Mouse (Mus musculus): ENCODE measurements around the gene Slc2a4.
"Not testable (repeated sequence)": the region's sequence is repeated elsewhere in the genome, so short reads cannot be mapped to it uniquely, and the experiment has no call there.

Gene Slc2a4

GRCm38 (mm10) chr11:69919661-69920265, 28.2 kb downstream of the Slc2a4 start:
- DNase-seq (ENCODE audit: low spot score), result peak; percentile 74

GRCm38 (mm10) chr11:69919053-69919452, 28.9 kb downstream of the Slc2a4 start:
- DNase-seq (ENCODE audit: low spot score), result no peak

DNA sequence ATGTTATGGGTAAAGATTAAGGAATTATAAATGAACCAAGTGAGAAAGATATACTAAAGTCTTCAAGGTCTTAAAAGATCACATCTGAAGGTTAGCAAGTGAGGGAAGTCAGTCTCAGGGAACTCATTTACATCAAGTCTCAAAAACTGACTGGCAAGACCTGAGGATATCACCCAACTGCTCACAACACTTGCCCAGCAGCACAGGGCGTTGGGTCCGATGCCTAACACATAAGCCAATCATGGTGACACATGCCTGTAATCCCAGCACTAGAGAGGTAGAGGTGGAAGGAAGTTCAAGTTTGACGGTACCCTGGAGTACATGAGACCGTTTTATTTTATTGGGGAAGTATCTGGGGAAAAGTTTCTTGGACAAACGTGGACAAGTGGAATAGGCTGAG, 29.9 kb downstream of the Slc2a4 start:
- no peak for DNase-seq (ENCODE audit: low spot score)

- no peak for DNase-seq (ENCODE audit: low spot score)
These were observed 30.5 kb downstream of the Slc2a4 start for GRCm38 (mm10) chr11:69917379-69917948.

DNA sequence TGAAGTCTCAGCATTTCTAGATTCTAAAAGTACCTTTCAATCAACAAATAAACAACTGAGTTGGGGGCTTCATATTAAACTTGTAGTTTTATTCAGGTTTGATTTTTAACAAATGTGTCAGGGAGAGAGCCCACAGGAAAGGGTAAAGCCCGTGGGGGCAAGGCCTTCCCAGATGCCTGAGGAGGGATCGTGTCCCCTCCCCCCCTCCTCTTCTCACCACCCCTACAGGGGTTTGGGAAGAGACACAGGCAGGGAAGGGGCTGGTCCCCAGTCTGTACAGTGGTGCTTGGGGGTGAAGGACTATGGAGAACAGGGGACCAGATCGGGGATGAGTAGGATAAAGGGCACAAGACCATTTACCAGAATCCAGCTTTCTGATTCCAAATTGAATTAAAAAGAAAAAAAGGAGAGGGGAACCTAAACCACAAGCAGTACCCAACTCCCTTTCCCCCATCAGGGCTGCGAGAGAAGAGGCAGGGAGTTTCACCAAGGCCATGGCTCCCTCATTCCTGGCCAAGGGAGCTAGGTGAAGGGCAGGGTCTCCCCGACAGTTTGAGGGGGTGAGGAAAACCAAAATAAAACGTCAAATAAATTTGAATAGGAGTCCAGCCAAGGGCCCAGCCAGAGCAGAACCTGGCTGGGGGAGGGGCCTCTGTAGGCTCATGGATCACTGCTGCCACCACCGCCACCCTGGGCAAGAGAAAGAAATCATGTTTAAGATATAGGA, 31.2 kb downstream of the Slc2a4 start:
- DNase-seq (ENCODE audit: low spot score), result not testable (repeated sequence)

DNA sequence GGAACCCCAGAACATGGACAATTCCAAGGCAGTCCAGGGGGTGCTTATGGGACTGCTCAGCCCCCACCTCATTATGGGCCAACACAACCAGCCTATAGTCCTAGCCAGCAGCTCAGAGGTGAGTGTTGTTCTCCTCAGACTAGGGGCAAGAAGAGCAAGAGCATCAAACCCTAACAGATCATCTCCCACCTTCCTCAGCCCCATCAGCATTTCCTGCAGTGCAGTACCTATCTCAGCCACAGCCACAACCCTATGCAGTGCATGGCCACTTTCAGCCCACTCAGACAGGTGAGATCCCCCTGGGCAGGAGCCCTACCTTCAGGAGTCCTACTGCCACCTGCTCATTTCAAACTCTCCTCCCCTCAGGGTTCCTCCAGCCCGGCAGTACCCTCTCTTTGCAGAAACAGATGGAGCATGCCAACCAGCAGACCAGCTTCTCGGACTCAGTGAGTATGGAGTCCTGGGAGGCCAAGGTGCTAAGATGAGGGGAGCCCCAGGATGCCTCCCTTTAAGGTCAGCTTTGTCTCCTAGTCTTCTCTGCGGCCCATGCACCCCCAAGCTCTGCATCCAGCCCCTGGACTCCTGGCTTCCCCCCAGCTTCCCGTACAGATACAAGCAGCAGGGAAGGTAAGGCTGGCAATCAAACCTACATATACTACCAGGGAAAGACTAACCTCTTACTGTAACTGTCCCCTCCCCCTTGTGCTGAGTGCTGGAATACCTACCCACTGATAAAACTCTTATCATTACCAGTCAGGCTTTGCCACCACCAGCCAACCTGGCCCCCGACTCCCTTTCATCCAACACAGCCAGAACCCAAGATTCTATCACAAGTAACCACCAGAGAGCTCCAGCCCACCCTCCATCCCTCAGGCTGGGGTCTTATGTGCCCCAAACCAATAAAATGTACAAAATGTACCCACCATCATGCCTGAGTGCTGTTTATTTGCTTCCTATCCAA, 32.0 kb downstream of the Slc2a4 start:
- DNase-seq (ENCODE audit: low spot score), result no peak

GRCm38 (mm10) chr11:69914917-69915430, 33.0 kb downstream of the Slc2a4 start:
- no peak for DNase-seq (ENCODE audit: low spot score)

- no peak for DNase-seq (ENCODE audit: low spot score)
These were observed 33.6 kb downstream of the Slc2a4 start for GRCm38 (mm10) chr11:69914372-69914764.

GRCm38 (mm10) chr11:69913554-69914371, 34.2 kb downstream of the Slc2a4 start, which contains the start of gene Gps2:
Gene Gps2, plus strand, starts transcription at chr11:69913888.
- peak; percentile 94 for DNase-seq (ENCODE audit: low spot score)

DNA sequence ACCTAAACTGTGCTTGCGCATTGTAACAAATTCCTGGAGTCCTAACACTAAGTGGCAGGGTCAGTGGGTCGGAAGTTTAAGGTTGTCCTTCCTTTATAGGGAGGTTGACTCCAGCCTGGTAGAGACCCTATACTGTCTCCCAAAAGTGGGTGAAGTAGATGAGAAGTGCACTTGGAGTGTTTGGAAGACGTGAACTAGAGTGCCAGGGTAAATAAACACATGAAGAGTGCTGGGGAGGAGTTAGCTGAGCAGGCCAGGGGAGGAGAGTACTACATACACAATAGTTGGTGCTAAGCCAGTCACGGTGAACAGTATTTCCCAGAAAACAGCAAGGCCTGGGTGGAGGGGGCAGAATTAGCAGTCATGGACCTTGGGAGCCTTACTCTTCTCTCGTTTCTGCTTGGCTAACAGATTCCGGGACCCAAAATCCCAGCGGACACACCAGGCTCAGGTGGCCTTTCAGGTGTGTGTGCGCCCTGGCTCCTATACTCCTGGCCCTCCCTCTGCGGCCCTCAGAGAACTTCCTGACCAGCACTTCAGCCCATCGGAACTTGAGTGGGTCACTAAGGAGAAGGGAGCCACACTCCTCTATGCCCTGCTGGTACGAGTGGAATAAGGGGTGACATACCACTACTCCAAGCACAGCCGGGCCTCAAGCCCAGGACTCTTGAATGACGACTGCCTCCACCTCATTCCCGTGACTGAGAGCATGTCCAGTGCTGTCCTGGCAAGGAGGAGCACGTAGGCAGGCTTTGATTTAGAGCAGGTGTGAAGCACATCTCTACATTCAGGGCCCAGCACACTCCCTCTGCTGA, 35.1 kb downstream of the Slc2a4 start:
- DNase-seq (ENCODE audit: low spot score), result no peak

GRCm38 (mm10) chr11:69911701-69912100, 36.3 kb downstream of the Slc2a4 start:
- no peak for DNase-seq (ENCODE audit: low spot score)

DNA sequence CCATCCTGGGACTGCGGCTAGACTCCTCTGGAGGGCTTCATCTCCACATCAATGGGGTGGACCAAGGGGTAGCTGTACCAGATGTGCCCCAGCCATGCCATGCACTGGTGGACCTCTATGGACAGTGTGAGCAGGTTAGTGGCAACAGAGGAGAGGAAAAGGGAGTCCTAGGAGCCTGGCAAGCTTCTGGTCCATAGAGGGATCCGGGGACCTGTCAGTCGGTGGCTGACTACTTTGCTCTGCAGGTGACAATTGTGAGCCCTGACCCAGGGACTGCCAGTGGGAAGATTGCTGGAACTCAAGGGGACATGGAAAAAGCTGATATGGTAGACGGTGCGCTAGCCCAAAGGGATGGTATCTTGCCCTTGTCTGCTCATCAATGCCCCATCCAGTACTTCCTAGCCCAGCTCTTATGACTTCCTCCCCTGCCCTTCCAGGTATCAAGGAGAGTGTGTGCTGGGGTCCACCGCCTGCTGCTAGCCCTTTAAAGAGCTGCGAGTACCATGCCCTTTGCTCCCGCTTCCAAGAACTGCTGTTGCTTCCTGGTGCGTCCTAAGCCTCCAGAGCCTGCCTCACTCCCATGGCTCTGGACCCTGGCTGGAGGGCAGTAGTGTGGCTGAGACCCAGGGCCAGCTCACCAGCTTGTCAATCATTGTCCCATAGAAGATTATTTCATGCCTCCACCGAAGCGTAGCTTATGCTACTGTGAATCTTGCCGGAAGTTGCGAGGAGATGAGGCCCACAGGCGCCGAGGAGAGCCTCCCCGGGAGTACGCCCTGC, 37.0 kb downstream of the Slc2a4 start:
- DNase-seq (ENCODE audit: low spot score), result no peak

- DNase-seq (ENCODE audit: low spot score), result no peak
These were observed 37.8 kb downstream of the Slc2a4 start for GRCm38 (mm10) chr11:69910177-69910576.

DNA sequence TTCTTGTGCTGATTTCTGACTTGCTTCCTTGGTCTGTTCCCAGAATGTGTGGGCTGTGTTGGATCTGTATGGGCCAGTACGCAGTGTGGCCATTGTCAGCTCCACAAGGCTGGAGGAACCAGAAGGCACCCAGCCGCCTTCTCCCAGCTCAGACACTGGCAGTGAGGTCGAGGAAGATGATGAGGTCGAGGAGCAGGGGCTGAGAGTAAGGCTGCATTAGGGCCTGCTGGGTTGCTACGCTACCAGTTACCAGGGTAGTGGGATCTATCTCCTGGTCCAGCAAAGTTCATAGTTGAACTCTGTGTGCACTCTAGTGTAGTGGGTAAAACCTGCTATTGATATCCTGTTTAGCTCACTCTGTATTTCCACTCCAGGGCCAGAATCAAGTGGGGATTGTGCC, 38.8 kb downstream of the Slc2a4 start:
- DNase-seq (ENCODE audit: low spot score), result no peak

- DNase-seq (ENCODE audit: low spot score), result no peak
These were observed 39.3 kb downstream of the Slc2a4 start for GRCm38 (mm10) chr11:69908645-69909044.

DNA sequence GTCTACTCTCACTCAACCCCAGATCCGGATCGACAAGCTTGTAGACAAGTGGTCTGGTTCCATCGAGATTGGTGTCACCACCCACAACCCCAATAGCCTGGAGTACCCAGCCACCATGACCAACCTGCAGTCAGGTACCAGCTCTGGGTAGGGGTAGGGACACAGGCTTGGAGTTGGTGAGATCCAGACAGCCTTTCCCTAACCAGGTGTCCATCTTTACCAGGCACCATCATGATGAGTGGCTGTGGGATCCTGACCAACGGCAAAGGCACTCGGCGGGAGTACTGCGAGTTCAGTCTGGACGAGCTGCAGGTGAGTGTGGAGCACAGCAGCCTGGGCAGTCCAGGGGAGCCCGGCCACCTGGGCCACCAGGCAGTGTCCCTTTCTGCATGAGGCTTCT, 43.7 kb downstream of the Slc2a4 start:
- DNase-seq (ENCODE audit: low spot score), result no peak

GRCm38 (mm10) chr11:69902972-69903371, 45.0 kb downstream of the Slc2a4 start:
- DNase-seq (ENCODE audit: low spot score), result no peak

DNA sequence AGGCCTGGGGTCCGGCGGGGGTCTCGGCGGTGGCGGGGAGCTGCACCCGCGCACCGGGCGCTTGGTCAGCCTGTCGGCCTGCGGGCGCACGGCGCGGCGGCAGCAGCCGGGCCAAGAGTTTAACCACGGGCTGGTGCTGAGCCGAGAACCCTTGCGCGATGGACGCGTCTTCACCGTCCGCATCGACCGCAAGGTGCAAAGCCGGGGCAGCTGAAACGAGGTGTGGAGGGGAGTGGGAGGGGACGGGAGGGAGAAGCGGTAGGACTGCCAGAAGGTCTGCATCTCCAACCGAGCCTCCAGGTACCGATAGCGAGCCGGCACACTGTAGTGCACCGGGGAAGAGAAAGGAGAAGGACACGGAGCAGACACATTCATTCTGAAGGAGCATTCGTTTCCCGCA, 46.0 kb downstream of the Slc2a4 start:
- DNase-seq (ENCODE audit: low spot score), result no peak

GRCm38 (mm10) chr11:69901406-69901846, 46.6 kb downstream of the Slc2a4 start:
- peak; percentile 98 for DNase-seq (ENCODE audit: low spot score)
